Mouse (Mus musculus) liver, embryonic 12.5 days (tissue): ENCODE results near the gene Gas2l3. TPM values are rescaled to one million over a fixed set of nuclear protein-coding genes. Genes with fewer than 3 reads are reported as not detected.
A peak's percentile ranks its signal among the peaks of the same experiment; 100 is the strongest.

ENCODE experiments used
- ATAC-seq: fragments of 200-750 bp; cut with Nextera tagmentation; 2 replicates; pipeline ENCODE4 v1.8.0; 2017; ENCODE audit warnings: moderate number of reproducible peaks, mild to moderate bottlenecking, moderate library complexity
- H3K27ac ChIP-seq: fragments of 300-500 bp; sonication (generic); 2 replicates; pipeline ENCODE4 v1.5.1; 2016; ENCODE audit warnings: mild to moderate bottlenecking
- H3K27me3 ChIP-seq: fragments of 300-500 bp; sonication (generic); replicated peaks from 2 replicates; pipeline ENCODE4 v1.6.1; 2016; ENCODE audit warnings: mild to moderate bottlenecking, moderate library complexity
- H3K36me3 ChIP-seq: fragments of 300-500 bp; sonication (generic); 2 replicates; pipeline ENCODE4 v1.6.1; 2016; ENCODE audit warnings: mild to moderate bottlenecking, moderate library complexity
- H3K4me1 ChIP-seq: fragments of 300-500 bp; sonication (generic); 2 replicates; pipeline ENCODE4 v1.6.1; 2016
- H3K4me2 ChIP-seq: fragments of 300-500 bp; sonication (generic); 2 replicates; pipeline ENCODE4 v1.6.1; 2016; ENCODE audit warnings: mild to moderate bottlenecking, moderate library complexity
- H3K4me3 ChIP-seq: fragments of 300-500 bp; sonication (generic); 2 replicates; pipeline ENCODE4 v1.5.1; 2016; ENCODE audit warnings: mild to moderate bottlenecking, moderate library complexity
- H3K9ac ChIP-seq: fragments of 300-500 bp; sonication (generic); 2 replicates; pipeline ENCODE4 v1.6.1; 2016; ENCODE audit warnings: mild to moderate bottlenecking, moderate library complexity
- H3K9me3 ChIP-seq: fragments of 300-500 bp; sonication (generic); replicated peaks from 2 replicates; pipeline ENCODE4 v1.6.1; 2016; ENCODE audit warnings: mild to moderate bottlenecking, moderate library complexity
- WGBS: fragments of 180-500 bp; shearing (Covaris S2); methylation state at CpG from one replicate; pipeline ENCODE4 v1.1.7; 2016; ENCODE audit not compliant: insufficient replicate concordance; 5-methylcytosine and 5-hydroxymethylcytosine counted together
- polyA plus RNA-seq: library from polyadenylated mRNA; unstranded; fragments of >200 nt; fragmentation: Nextera tagmentation; extraction: Ambion mirVana; gene quantifications from 2 replicates; pipeline ENCODE4 v1.2.1, GENCODE M21; 2016

Gene Gas2l3
- polyA plus RNA-seq, 1 experiment from 2014 or later, result 6.7 TPM

DNA sequence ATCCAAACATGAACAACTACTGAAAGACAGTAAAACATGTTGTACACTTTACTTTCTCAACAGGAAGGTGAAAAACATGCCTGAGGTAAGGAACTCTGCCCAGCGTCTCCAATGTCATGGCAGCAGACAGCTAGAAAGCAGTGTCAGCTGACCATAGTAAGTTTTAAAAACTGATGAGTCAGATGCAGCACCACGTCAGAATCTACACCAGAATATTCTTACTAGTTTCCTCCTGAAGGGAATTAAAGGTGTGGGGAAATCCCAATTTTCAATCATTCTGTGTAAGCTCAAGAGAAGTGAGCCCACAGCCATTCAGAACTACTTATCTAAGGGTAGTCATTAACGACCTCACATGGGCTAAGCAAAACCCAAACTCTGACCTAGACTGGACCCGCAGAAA lies 1.1 kb downstream of the Gas2l3 start:
- 11% methylated on average over 4 of the region's 4 CpGs for WGBS
- H3K4me2 ChIP-seq, result peak overlapping the region; percentile 84
- no peaks in the 10 kb centered on the region for H3K27me3 ChIP-seq
- H3K4me1 ChIP-seq, result peaks cover 28% of the 10 kb centered on the region
- ATAC-seq, result no peak
- H3K9me3 ChIP-seq, result 0 out of 2 replicates have a peak, but pooled peaks cover 4% of the 10 kb centered on the region
- H3K9ac ChIP-seq, result peak overlapping the region; percentile 69
- peak overlapping the region; percentile 77 for H3K4me3 ChIP-seq
- peaks cover 17% of the 10 kb centered on the region for H3K36me3 ChIP-seq
- H3K27ac ChIP-seq, result peak overlapping the region; percentile 77

DNA sequence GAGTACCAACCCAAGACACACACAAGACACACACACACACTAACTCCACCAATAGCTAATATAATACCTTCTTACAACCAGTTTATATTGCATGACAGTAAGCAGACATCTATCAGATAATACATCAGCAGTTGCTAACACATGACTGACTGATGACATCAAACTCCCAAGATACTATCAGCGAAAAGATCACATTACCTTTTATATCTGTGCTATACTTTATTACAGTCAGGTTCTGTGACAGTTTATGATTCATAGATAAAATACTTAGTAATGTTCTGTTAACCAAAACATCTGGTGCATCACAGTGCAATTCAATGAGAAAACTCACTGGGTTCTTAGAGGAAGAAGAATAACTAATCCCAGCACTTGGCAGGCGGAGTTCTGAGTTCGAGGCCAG lies 1.8 kb downstream of the Gas2l3 start:
- 87% methylated on average over 3 of the region's 3 CpGs for WGBS
- ATAC-seq, result no peak
- H3K27ac ChIP-seq, result no peak overlapping the region
- peak overlapping the region; percentile 84 for H3K4me2 ChIP-seq
- H3K4me1 ChIP-seq, result peaks cover 28% of the 10 kb centered on the region
- H3K9me3 ChIP-seq, result 0 out of 2 replicates have a peak, but pooled peaks cover 4% of the 10 kb centered on the region
- no peaks in the 10 kb centered on the region for H3K27me3 ChIP-seq
- H3K9ac ChIP-seq, result no peak overlapping the region
- peaks cover 24% of the 10 kb centered on the region for H3K36me3 ChIP-seq
- H3K4me3 ChIP-seq, result no peak overlapping the region

- Histone ChIP-seq H3K4me2 (no peak overlapping the region), H3K4me1 (peaks cover 24% of the 10 kb centered on the region), H3K27me3 (no peaks in the 10 kb centered on the region), H3K36me3 (peaks cover 38% of the 10 kb centered on the region), H3K4me3 (no peak overlapping the region), H3K9me3 (0 out of 2 replicates have a peak, but pooled peaks cover 4% of the 10 kb centered on the region), H3K27ac (no peak overlapping the region), H3K9ac (no peak overlapping the region)
- WGBS, result 66% methylated on average over 7 of the region's 7 CpGs
- ATAC-seq, result no peak
Observed at GRCm38 (mm10) chr10:89439380-89439779, 4.4 kb downstream of the Gas2l3 start.

DNA sequence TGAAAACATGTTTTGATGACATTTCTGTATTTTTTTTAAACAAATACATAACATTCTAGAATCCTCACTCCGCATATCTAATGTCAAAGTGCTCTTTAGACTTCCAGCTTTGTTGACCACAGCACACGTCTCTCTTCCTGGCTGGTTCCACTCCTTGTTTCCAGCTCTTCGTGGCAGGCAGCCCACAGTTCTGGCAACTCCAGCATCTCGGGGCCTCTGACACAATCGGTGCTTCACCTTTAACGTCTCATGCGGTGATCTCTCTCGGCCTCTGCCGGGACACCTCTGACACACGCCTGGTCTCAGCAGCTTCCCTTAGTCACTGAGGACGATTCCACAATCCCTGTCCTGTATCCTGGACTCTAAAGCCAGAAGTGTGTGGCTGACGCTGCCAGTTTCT lies 5.8 kb downstream of the Gas2l3 start:
- WGBS, result 83% methylated on average over 12 of the region's 12 CpGs
- Histone ChIP-seq H3K27ac (no peak overlapping the region), H3K36me3 (peaks cover 49% of the 10 kb centered on the region), H3K27me3 (no peaks in the 10 kb centered on the region), H3K4me1 (peaks cover 19% of the 10 kb centered on the region), H3K9me3 (0 out of 2 replicates have a peak, but pooled peaks cover 4% of the 10 kb centered on the region), H3K9ac (no peak overlapping the region), H3K4me3 (no peak overlapping the region), H3K4me2 (no peak overlapping the region)
- ATAC-seq, result no peak

- Histone ChIP-seq H3K4me3 (no peak overlapping the region), H3K27ac (no peak overlapping the region), H3K9me3 (0 out of 2 replicates have a peak, but pooled peaks cover 4% of the 10 kb centered on the region), H3K36me3 (peaks cover 54% of the 10 kb centered on the region), H3K9ac (no peak overlapping the region), H3K4me2 (no peak overlapping the region), H3K4me1 (peaks cover 15% of the 10 kb centered on the region), H3K27me3 (no peaks in the 10 kb centered on the region)
- no peak for ATAC-seq
- 87% methylated on average over 9 of the region's 9 CpGs for WGBS
Observed at GRCm38 (mm10) chr10:89437472-89437871, 6.3 kb downstream of the Gas2l3 start.

DNA sequence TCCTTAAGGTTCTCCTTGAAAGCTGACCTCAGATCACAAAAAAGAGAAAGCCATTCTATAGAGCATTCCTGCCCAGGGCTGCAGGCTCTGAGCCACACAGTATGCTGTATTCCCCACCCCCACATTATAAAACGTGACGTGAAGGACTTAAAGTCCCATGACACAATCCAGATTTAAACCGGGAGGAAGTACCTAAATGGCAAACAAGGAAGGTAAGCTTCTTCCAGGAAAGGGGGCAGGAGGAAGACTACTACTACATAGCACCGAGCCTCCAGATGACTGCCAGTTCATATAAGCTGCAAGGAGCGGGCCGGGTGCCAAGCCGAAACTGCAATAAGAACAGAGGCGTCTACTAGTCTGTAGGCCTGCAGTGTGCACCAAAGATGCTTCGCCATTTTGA lies 7.8 kb downstream of the Gas2l3 start:
- H3K4me2 ChIP-seq, result no peak overlapping the region
- no peak overlapping the region for H3K27ac ChIP-seq
- no peaks in the 10 kb centered on the region for H3K9me3 ChIP-seq
- peaks cover 10% of the 10 kb centered on the region for H3K4me1 ChIP-seq
- ATAC-seq, result no peak
- H3K4me3 ChIP-seq, result no peak overlapping the region
- no peaks in the 10 kb centered on the region for H3K27me3 ChIP-seq
- H3K36me3 ChIP-seq, result peaks cover 57% of the 10 kb centered on the region
- WGBS, result 84% methylated on average over 9 of the region's 9 CpGs
- no peak overlapping the region for H3K9ac ChIP-seq

GRCm38 (mm10) chr10:89435413-89435812 lies 8.4 kb downstream of the Gas2l3 start:
- Histone ChIP-seq H3K27me3 (no peaks in the 10 kb centered on the region), H3K4me1 (peaks cover 10% of the 10 kb centered on the region), H3K27ac (no peak overlapping the region), H3K36me3 (peaks cover 60% of the 10 kb centered on the region), H3K4me2 (no peak overlapping the region), H3K9ac (no peak overlapping the region), H3K9me3 (no peaks in the 10 kb centered on the region), H3K4me3 (no peak overlapping the region)
- ATAC-seq, result no peak
- WGBS, result 84% methylated on average over 12 of the region's 12 CpGs

- Histone ChIP-seq H3K4me1 (peaks cover 7% of the 10 kb centered on the region), H3K27ac (no peak overlapping the region), H3K4me2 (no peak overlapping the region), H3K9me3 (no peaks in the 10 kb centered on the region), H3K9ac (no peak overlapping the region), H3K4me3 (no peak overlapping the region), H3K36me3 (peaks cover 66% of the 10 kb centered on the region), H3K27me3 (no peaks in the 10 kb centered on the region)
- WGBS, result 81% methylated on average over 17 of the region's 17 CpGs
- ATAC-seq, result no peak
Observed at GRCm38 (mm10) chr10:89434509-89435210, 9.1 kb downstream of the Gas2l3 start.

- Histone ChIP-seq H3K4me1 (no peaks in the 10 kb centered on the region), H3K9me3 (no peaks in the 10 kb centered on the region), H3K9ac (no peak overlapping the region), H3K36me3 (peaks cover 75% of the 10 kb centered on the region), H3K27ac (no peak overlapping the region), H3K27me3 (no peaks in the 10 kb centered on the region), H3K4me3 (no peak overlapping the region), H3K4me2 (no peak overlapping the region)
- no peak for ATAC-seq
- 88% methylated on average over 13 of the region's 13 CpGs for WGBS
Observed at GRCm38 (mm10) chr10:89432743-89433142, 11.0 kb downstream of the Gas2l3 start.

DNA sequence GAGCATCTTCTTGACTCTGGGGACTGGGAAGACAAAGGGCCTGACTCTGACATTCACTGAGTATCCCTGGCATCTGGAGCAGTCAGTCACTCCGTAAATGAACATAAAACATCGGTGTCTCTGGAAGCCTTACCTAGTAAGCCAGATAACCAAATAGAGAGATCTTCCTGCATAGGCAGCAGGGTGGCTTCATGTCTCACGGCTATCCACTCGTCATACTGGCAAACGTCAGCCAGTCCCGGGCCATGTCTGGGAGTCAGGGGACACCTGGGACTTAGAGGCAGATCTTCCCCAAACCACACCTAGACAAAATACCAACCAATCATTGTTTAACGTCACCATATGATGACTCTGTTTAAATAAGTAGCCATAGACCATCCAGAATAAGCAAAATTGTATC lies 13.0 kb downstream of the Gas2l3 start:
- no peaks in the 10 kb centered on the region for H3K9me3 ChIP-seq
- H3K36me3 ChIP-seq, result peaks cover 73% of the 10 kb centered on the region
- no peaks in the 10 kb centered on the region for H3K27me3 ChIP-seq
- no peak overlapping the region for H3K4me2 ChIP-seq
- H3K27ac ChIP-seq, result no peak overlapping the region
- H3K4me3 ChIP-seq, result no peak overlapping the region
- H3K9ac ChIP-seq, result no peak overlapping the region
- ATAC-seq, result no peak
- 89% methylated on average over 7 of the region's 7 CpGs for WGBS
- H3K4me1 ChIP-seq, result no peaks in the 10 kb centered on the region

DNA sequence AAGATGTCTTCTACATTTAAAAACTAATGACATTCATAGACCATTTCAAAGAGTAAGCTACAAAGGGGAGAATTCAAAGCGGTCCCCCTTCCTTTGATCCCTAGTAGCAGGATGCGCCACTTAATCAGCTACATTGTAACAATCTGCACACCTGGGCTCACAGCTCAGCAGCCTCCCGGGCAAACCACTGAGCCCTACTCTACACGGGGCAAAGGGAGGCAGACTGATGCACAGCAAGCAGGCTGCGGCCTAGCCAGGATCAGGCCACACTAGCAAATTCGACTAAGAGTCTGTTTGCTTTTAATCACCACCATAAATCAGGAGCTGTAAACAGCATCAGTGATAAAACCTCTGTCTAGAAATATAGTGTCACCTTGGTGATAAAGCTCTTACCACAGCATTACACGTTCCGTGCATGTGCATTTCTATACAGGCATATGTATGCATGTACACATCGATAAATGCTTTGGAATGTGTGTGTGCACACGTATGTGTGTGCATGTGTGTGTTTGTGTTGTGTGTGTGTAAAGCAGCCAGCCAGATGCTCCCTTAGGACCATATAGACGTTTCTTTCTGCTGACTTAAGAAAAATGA lies 18.9 kb downstream of the Gas2l3 start:
- H3K36me3 ChIP-seq, result peaks cover 74% of the 10 kb centered on the region
- H3K27ac ChIP-seq, result no peak overlapping the region
- H3K4me1 ChIP-seq, result peaks cover 29% of the 10 kb centered on the region
- no peaks in the 10 kb centered on the region for H3K27me3 ChIP-seq
- H3K4me2 ChIP-seq, result no peak overlapping the region
- 82% methylated on average over 11 of the region's 11 CpGs for WGBS
- H3K9ac ChIP-seq, result no peak overlapping the region
- H3K9me3 ChIP-seq, result no peaks in the 10 kb centered on the region
- H3K4me3 ChIP-seq, result no peak overlapping the region
- ATAC-seq, result no peak

GRCm38 (mm10) chr10:89424217-89424616 lies 19.6 kb downstream of the Gas2l3 start:
- ATAC-seq, result no peak
- Histone ChIP-seq H3K36me3 (peaks cover 68% of the 10 kb centered on the region), H3K9me3 (no peaks in the 10 kb centered on the region), H3K4me3 (no peak overlapping the region), H3K4me1 (peaks cover 29% of the 10 kb centered on the region), H3K9ac (no peak overlapping the region), H3K27me3 (no peaks in the 10 kb centered on the region), H3K27ac (peak overlapping the region; percentile 68), H3K4me2 (no peak overlapping the region)
- WGBS, result 84% methylated on average over 9 of the region's 9 CpGs
